Mouse (Mus musculus): ENCODE results near the gene Rita1. TPM values are rescaled to one million over a fixed set of nuclear protein-coding genes. Genes with fewer than 3 reads are reported as not detected.
A peak's percentile ranks its signal among the peaks of the same experiment; 100 is the strongest.

The Rita1 gene
- polyA plus RNA-seq, 1 experiment from 2014 or later = 3.4 TPM

- WGBS (ENCODE audit: insufficient replicate concordance) = 75% methylated on average over 10 of the region's 10 CpGs
- peaks cover 9% of the 10 kb centered on the region for H3K36me3 ChIP-seq (replicated peaks; ENCODE audit: insufficient read depth, low read length)
- no peak for ATAC-seq
- no peak overlapping the region for H3K27ac ChIP-seq (ENCODE audit: low read depth)
- DNase-seq = no peak
- no peak overlapping the region for H3K4me2 ChIP-seq (ENCODE audit: low read depth, low read length)
- no peaks in the 10 kb centered on the region for H3K9me3 ChIP-seq (ENCODE audit: low read length)
- no peak overlapping the region for H3K4me3 ChIP-seq (ENCODE audit: low read depth, low read length)
- no peak for TF ChIP-seq CTCF (IDR thresholded peaks at IDR 0.05; ENCODE audit: low read depth)
- no peak for TF ChIP-seq EP300 (IDR thresholded peaks at IDR 0.05; ENCODE audit: low read depth)
- no peaks in the 10 kb centered on the region for H3K27me3 ChIP-seq (ENCODE audit: insufficient read depth, low read length)
- H3K9ac ChIP-seq (replicated peaks) = no peak overlapping the region
- H3K4me1 ChIP-seq (ENCODE audit: insufficient read depth) = peaks cover 53% of the 10 kb centered on the region
These were observed 37.8 kb downstream of the Rita1 start for GRCm38 (mm10) chr5:120574469-120575063.

GRCm38 (mm10) chr5:120571056-120571740 lies 41.2 kb downstream of the Rita1 start:
- TF ChIP-seq CTCF (IDR thresholded peaks at IDR 0.05; ENCODE audit: low read depth) (no peak), EP300 (IDR thresholded peaks at IDR 0.05; ENCODE audit: low read depth) (no peak)
- Histone ChIP-seq H3K27ac (ENCODE audit: low read depth) (peak overlapping the region; percentile 51), H3K4me2 (ENCODE audit: low read depth, low read length) (no peak overlapping the region), H3K9ac (replicated peaks) (no peak overlapping the region), H3K4me1 (ENCODE audit: insufficient read depth) (peaks cover 41% of the 10 kb centered on the region), H3K4me3 (ENCODE audit: low read depth, low read length) (no peak overlapping the region), H3K9me3 (ENCODE audit: low read length) (no peaks in the 10 kb centered on the region), H3K36me3 (replicated peaks; ENCODE audit: insufficient read depth, low read length) (peaks cover 9% of the 10 kb centered on the region; the same call in 1 of the 2 replicates), H3K27me3 (ENCODE audit: insufficient read depth, low read length) (no peaks in the 10 kb centered on the region)
- ATAC-seq (no peak), DNase-seq (no peak)
- WGBS (ENCODE audit: insufficient replicate concordance) = 76% methylated on average over 14 of the region's 14 CpGs

- Histone ChIP-seq H3K27ac (ENCODE audit: low read depth) (0 out of 2 replicates have a peak overlapping the region, but pooled peaks have one; percentile 20), H3K4me1 (ENCODE audit: insufficient read depth) (peaks cover 48% of the 10 kb centered on the region), H3K27me3 (ENCODE audit: insufficient read depth, low read length) (no peaks in the 10 kb centered on the region), H3K36me3 (replicated peaks; ENCODE audit: insufficient read depth, low read length) (peaks cover 9% of the 10 kb centered on the region; the same call in 1 of the 2 replicates), H3K9me3 (ENCODE audit: low read length) (no peaks in the 10 kb centered on the region), H3K4me2 (ENCODE audit: low read depth, low read length) (no peak overlapping the region), H3K9ac (replicated peaks) (no peak overlapping the region), H3K4me3 (ENCODE audit: low read depth, low read length) (no peak overlapping the region)
- WGBS (ENCODE audit: insufficient replicate concordance) = 63% methylated on average over 11 of the region's 11 CpGs
- TF ChIP-seq EP300 (IDR thresholded peaks at IDR 0.05; ENCODE audit: low read depth) (no peak), CTCF (IDR thresholded peaks at IDR 0.05; ENCODE audit: low read depth) (no peak)
- DNase-seq = no peak
- ATAC-seq = no peak
These were observed 42.0 kb downstream of the Rita1 start for GRCm38 (mm10) chr5:120570289-120570897.

- Histone ChIP-seq H3K4me1 (ENCODE audit: insufficient read depth) (peaks cover 46% of the 10 kb centered on the region), H3K9ac (replicated peaks) (no peak overlapping the region), H3K9me3 (ENCODE audit: low read length) (no peaks in the 10 kb centered on the region), H3K27me3 (ENCODE audit: insufficient read depth, low read length) (no peaks in the 10 kb centered on the region), H3K27ac (ENCODE audit: low read depth) (0 out of 2 replicates have a peak overlapping the region, but pooled peaks have one; percentile 20), H3K36me3 (replicated peaks; ENCODE audit: insufficient read depth, low read length) (peaks cover 7% of the 10 kb centered on the region; the same call in 1 of the 2 replicates), H3K4me2 (ENCODE audit: low read depth, low read length) (no peak overlapping the region), H3K4me3 (ENCODE audit: low read depth, low read length) (no peak overlapping the region)
- TF ChIP-seq CTCF (IDR thresholded peaks at IDR 0.05; ENCODE audit: low read depth) = no peak
- TF ChIP-seq EP300 (IDR thresholded peaks at IDR 0.05; ENCODE audit: low read depth) = no peak
- DNase-seq = no peak
- ATAC-seq = no peak
- 96% methylated on average over 3 of the region's 3 CpGs for WGBS (ENCODE audit: insufficient replicate concordance)
These were observed 42.6 kb downstream of the Rita1 start for GRCm38 (mm10) chr5:120569791-120570190.

- no peak for DNase-seq
- Histone ChIP-seq H3K36me3 (replicated peaks; ENCODE audit: insufficient read depth, low read length) (peaks cover 3% of the 10 kb centered on the region; the same call in 1 of the 2 replicates), H3K27me3 (ENCODE audit: insufficient read depth, low read length) (no peaks in the 10 kb centered on the region), H3K4me3 (ENCODE audit: low read depth, low read length) (no peak overlapping the region), H3K27ac (ENCODE audit: low read depth) (no peak overlapping the region), H3K4me2 (ENCODE audit: low read depth, low read length) (no peak overlapping the region), H3K9me3 (ENCODE audit: low read length) (no peaks in the 10 kb centered on the region), H3K9ac (replicated peaks) (no peak overlapping the region), H3K4me1 (ENCODE audit: insufficient read depth) (peaks cover 46% of the 10 kb centered on the region)
- 67% methylated on average over 4 of the region's 4 CpGs for WGBS (ENCODE audit: insufficient replicate concordance)
- no peak for ATAC-seq
- TF ChIP-seq EP300 (IDR thresholded peaks at IDR 0.05; ENCODE audit: low read depth) (no peak), CTCF (IDR thresholded peaks at IDR 0.05; ENCODE audit: low read depth) (no peak)
These were observed 43.4 kb downstream of the Rita1 start for GRCm38 (mm10) chr5:120568964-120569363.

- Histone ChIP-seq H3K27me3 (ENCODE audit: insufficient read depth, low read length) (no peaks in the 10 kb centered on the region), H3K4me3 (ENCODE audit: low read depth, low read length) (no peak overlapping the region), H3K9me3 (ENCODE audit: low read length) (no peaks in the 10 kb centered on the region), H3K27ac (ENCODE audit: low read depth) (no peak overlapping the region), H3K4me2 (ENCODE audit: low read depth, low read length) (no peak overlapping the region), H3K36me3 (replicated peaks; ENCODE audit: insufficient read depth, low read length) (peaks cover 3% of the 10 kb centered on the region; the same call in 1 of the 2 replicates), H3K9ac (replicated peaks) (no peak overlapping the region; the same call in 1 of the 2 replicates), H3K4me1 (ENCODE audit: insufficient read depth) (peaks cover 52% of the 10 kb centered on the region)
- ATAC-seq (no peak), DNase-seq (no peak)
- 83% methylated on average over 9 of the region's 9 CpGs for WGBS (ENCODE audit: insufficient replicate concordance)
- TF ChIP-seq CTCF (IDR thresholded peaks at IDR 0.05; ENCODE audit: low read depth) = no peak
- TF ChIP-seq EP300 (IDR thresholded peaks at IDR 0.05; ENCODE audit: low read depth) = no peak
These were observed 44.0 kb downstream of the Rita1 start for GRCm38 (mm10) chr5:120568336-120568768.
